Mouse (Mus musculus): ENCODE measurements at regions not wholly inside any gene's neighbourhood (a gene's known extent, or its start where the extent isn't known, plus 50 kb on each side); places are given as distances from the start of the nearest gene placed in this dataset.

GRCm38 (mm10) chr1:193588477-193589464 lies 218.7 kb upstream of the Camk1g start:
- TF ChIP-seq POLR2A (IDR thresholded peaks at IDR 0.05; ENCODE audit: low read depth, low read length) (no peak), CTCF (IDR thresholded peaks at IDR 0.05; ENCODE audit: extremely low read depth, insufficient read depth, insufficient read length, insufficient replicate concordance) (no peak)
